Mouse (Mus musculus) frontal cortex, adult (tissue): ENCODE data around the gene Gtpbp8.

Experiments
- ATAC-seq: cut with Nextera tagmentation; 2 replicates; pipeline ENCODE4 v1.9.2; 2017; ENCODE audit warnings: mild to moderate bottlenecking, moderate library complexity, mixed read lengths; ENCODE audit not compliant: low TSS enrichment

The Gtpbp8 gene

GRCm38 (mm10) chr16:44688507-44688906, 57.7 kb downstream of the Gtpbp8 start:
- ATAC-seq, result 0 out of 2 replicates have a peak, but pooled peaks have one; percentile 36

GRCm38 (mm10) chr16:44687719-44688420, 58.3 kb downstream of the Gtpbp8 start:
- ATAC-seq, result no peak

- ATAC-seq, result no peak
Measured at GRCm38 (mm10) chr16:44686991-44687718, 59.0 kb downstream of the Gtpbp8 start.
